Comparison of ENCODE assay signal across 27 mouse cellular contexts in genomic region chr1:23174022-23174421, GRCm38 (mm10).
DNase-seq lines count a peak whose midpoint lies in the region; ATAC-seq and TF ChIP-seq lines count a peak whose summit lies in the region.
"Had no signal": no experiment of that assay in that cellular context is flagged by ENCODE, and none has a peak within 500 bp of the region (broad histone marks: within the 10 kb centered on the region; RNA-seq: fewer than 3 reads in every experiment).

No protein-coding gene starts in this region.

- no peaks in the 10 kb centered on the region for H3K27me3 ChIP-seq in heart, embryonic 16.5 days (ENCODE audit: control insufficient read depth, insufficient read depth, low read length)
- no peaks in the 10 kb centered on the region for H3K27me3 ChIP-seq in heart, embryonic 12.5 days (replicated peaks)
- no peaks in the 10 kb centered on the region for H3K27me3 ChIP-seq in lung, postnatal 0 days (replicated peaks; ENCODE audit: insufficient read depth, low read length)
- no peaks in the 10 kb centered on the region for H3K27me3 ChIP-seq in liver, postnatal 0 days (ENCODE audit: insufficient read depth, low read length)
- H3K27me3 ChIP-seq: CH12.LX; intestine, embryonic 15.5 days; limb, embryonic 13.5 days; liver, embryonic 12.5 days; midbrain, embryonic 12.5 days; neural tube, embryonic 15.5 days; Patski had no signal

- no peak overlapping the region for H3K9ac ChIP-seq in heart, embryonic 16.5 days (ENCODE audit: low read length)
- no peak overlapping the region for H3K9ac ChIP-seq in heart, embryonic 12.5 days
- H3K9ac ChIP-seq in lung, postnatal 0 days (replicated peaks; ENCODE audit: low read depth) = no peak overlapping the region
- H3K9ac ChIP-seq in liver, postnatal 0 days (replicated peaks) = no peak overlapping the region
- H3K9ac ChIP-seq: intestine, embryonic 15.5 days; limb, embryonic 13.5 days; liver, embryonic 12.5 days; midbrain, embryonic 12.5 days; neural tube, embryonic 15.5 days had no signal

- 0 out of 2 replicates have a peak, but pooled peaks cover 1% of the 10 kb centered on the region for H3K9me3 ChIP-seq in heart, embryonic 16.5 days (replicated peaks; ENCODE audit: control insufficient read depth, low read length)
- no peaks in the 10 kb centered on the region for H3K9me3 ChIP-seq in heart, embryonic 12.5 days (replicated peaks)
- H3K9me3 ChIP-seq in lung, postnatal 0 days (ENCODE audit: low read length) = no peaks in the 10 kb centered on the region
- no peaks in the 10 kb centered on the region for H3K9me3 ChIP-seq in liver, postnatal 0 days (ENCODE audit: low read length)
- H3K9me3 ChIP-seq: forebrain, embryonic 10.5 days; intestine, embryonic 15.5 days; limb, embryonic 13.5 days; liver, embryonic 12.5 days; midbrain, embryonic 12.5 days; neural tube, embryonic 15.5 days had no signal

- H3K27ac ChIP-seq in heart, embryonic 16.5 days (ENCODE audit: low read length) = 0 out of 2 replicates have a peak overlapping the region, but pooled peaks have one; percentile 14
- H3K27ac ChIP-seq in heart, embryonic 12.5 days (ENCODE audit: poor library complexity, severe bottlenecking) = no peak overlapping the region
- H3K27ac ChIP-seq in left cerebral cortex, adult 2 months = peak overlapping the region; percentile 3; the same call in 1 of the 2 replicates
- peak overlapping the region; percentile 63; the same call in 1 of the 2 replicates for H3K27ac ChIP-seq in lung, postnatal 0 days (ENCODE audit: low read length)
- no peak overlapping the region for H3K27ac ChIP-seq in liver, postnatal 0 days (ENCODE audit: low read depth)
- H3K27ac ChIP-seq: forebrain, embryonic 10.5 days; intestine, embryonic 15.5 days; limb, embryonic 13.5 days; liver, embryonic 12.5 days; macrophage; midbrain, embryonic 12.5 days; neural tube, embryonic 15.5 days had no signal

- no peak overlapping the region for H3K4me2 ChIP-seq in heart, embryonic 16.5 days (ENCODE audit: low read depth, low read length)
- no peak overlapping the region for H3K4me2 ChIP-seq in heart, embryonic 12.5 days
- H3K4me2 ChIP-seq in lung, postnatal 0 days (replicated peaks; ENCODE audit: low read depth, low read length) = peak overlapping the region; percentile 11; the same call in 1 of the 2 replicates
- no peak overlapping the region for H3K4me2 ChIP-seq in liver, postnatal 0 days (ENCODE audit: low read depth, low read length)
- H3K4me2 ChIP-seq: heart, embryonic 11.5 days; intestine, embryonic 15.5 days; limb, embryonic 13.5 days; liver, embryonic 12.5 days; midbrain, embryonic 12.5 days; neural tube, embryonic 15.5 days had no signal

- no peak overlapping the region for H3K4me3 ChIP-seq in heart, embryonic 16.5 days (ENCODE audit: low read length)
- H3K4me3 ChIP-seq in heart, embryonic 12.5 days = no peak overlapping the region
- H3K4me3 ChIP-seq in left cerebral cortex, adult 2 months = no peak overlapping the region
- no peak overlapping the region for H3K4me3 ChIP-seq in lung, postnatal 0 days (ENCODE audit: low read depth, low read length)
- no peak overlapping the region for H3K4me3 ChIP-seq in liver, postnatal 0 days (ENCODE audit: low read depth, low read length)
- H3K4me3 ChIP-seq: forebrain, embryonic 10.5 days; intestine, embryonic 15.5 days; limb, embryonic 13.5 days; liver, embryonic 12.5 days; midbrain, embryonic 12.5 days; neural tube, embryonic 15.5 days had no signal

- intact Hi-C loops in left cerebral cortex, adult 2 months (cut with DNase I) = no loop called here

- no peak for DNase-seq in left cerebral cortex, adult 2 months (ENCODE audit: extremely low spot score in 1 of 2, low spot score in 2 of 2)
- DNase-seq in left cerebral cortex, adult 8-10 months (ENCODE audit: low spot score in 2 of 2) = no peak
- peak; percentile 63 for DNase-seq in lung, postnatal 0 days (ENCODE audit: low spot score)
- peak; percentile 35 for DNase-seq in lung, postnatal 36 days
- DNase-seq in liver, postnatal 0 days = no peak
- DNase-seq: B cell, adult 2 months; cerebellum, adult 9-11 months; gastrocnemius, postnatal 36 days; layer of hippocampus, postnatal 36 days; right cerebral cortex, adult 18-20 months; right cerebral cortex, postnatal 4 days; thymus, postnatal 14 days had no signal

- H3K36me3 ChIP-seq in heart, embryonic 16.5 days (ENCODE audit: control insufficient read depth, insufficient read depth) = no peaks in the 10 kb centered on the region
- no peaks in the 10 kb centered on the region for H3K36me3 ChIP-seq in heart, embryonic 12.5 days
- H3K36me3 ChIP-seq in lung, postnatal 0 days (ENCODE audit: insufficient read depth, low read length) = no peaks in the 10 kb centered on the region
- H3K36me3 ChIP-seq in liver, postnatal 0 days (replicated peaks; ENCODE audit: insufficient read depth, low read length) = no peaks in the 10 kb centered on the region
- H3K36me3 ChIP-seq: forebrain, embryonic 10.5 days; G1E; intestine, embryonic 15.5 days; limb, embryonic 13.5 days; liver, embryonic 12.5 days; midbrain, embryonic 12.5 days; neural tube, embryonic 15.5 days had no signal

- WGBS in heart, embryonic 16.5 days = 74% methylated on average over 11 of the region's 11 CpGs
- 71% methylated on average over 11 of the region's 11 CpGs for WGBS in heart, embryonic 12.5 days
- WGBS in lung, postnatal 0 days = 54% methylated on average over 11 of the region's 11 CpGs
- WGBS in liver, postnatal 0 days (ENCODE audit: insufficient replicate concordance) = 74% methylated on average over 11 of the region's 11 CpGs

- no peak for TF ChIP-seq EP300 in lung, postnatal 0 days (IDR thresholded peaks at IDR 0.05)
- TF ChIP-seq EP300 in liver, postnatal 0 days (IDR thresholded peaks at IDR 0.05; ENCODE audit: low read depth) = no peak

- H3K4me1 ChIP-seq in heart, embryonic 16.5 days (ENCODE audit: control insufficient read depth, insufficient read depth, low read length) = peaks cover 4% of the 10 kb centered on the region; the same call in 1 of the 2 replicates
- H3K4me1 ChIP-seq in heart, embryonic 12.5 days (replicated peaks) = 0 out of 2 replicates have a peak, but pooled peaks cover 3% of the 10 kb centered on the region
- no peaks in the 10 kb centered on the region for H3K4me1 ChIP-seq in lung, postnatal 0 days (ENCODE audit: insufficient read depth, low read depth, low read length)
- 0 out of 2 replicates have a peak, but pooled peaks cover 2% of the 10 kb centered on the region for H3K4me1 ChIP-seq in liver, postnatal 0 days (ENCODE audit: insufficient read depth)
- H3K4me1 ChIP-seq: forebrain, embryonic 10.5 days; liver, embryonic 12.5 days; midbrain, embryonic 12.5 days; neural tube, embryonic 15.5 days had no signal

- TF ChIP-seq CTCF in left cerebral cortex, adult 2 months (IDR thresholded peaks at IDR 0.05) = no peak
- no peak for TF ChIP-seq CTCF in lung, postnatal 0 days (IDR thresholded peaks at IDR 0.05)
- TF ChIP-seq CTCF in liver, postnatal 0 days (IDR thresholded peaks at IDR 0.05; ENCODE audit: low read depth) = no peak

- no peak for ATAC-seq in heart, embryonic 16.5 days (replicated peaks; ENCODE audit: extremely low read depth, insufficient read depth, low FRiP score)
- no peak for ATAC-seq in heart, embryonic 12.5 days (ENCODE audit: insufficient number of reproducible peaks, low FRiP score)
- ATAC-seq in lung, postnatal 0 days = peak; percentile 69
- ATAC-seq in liver, postnatal 0 days = no peak
- ATAC-seq: forebrain, embryonic 16.5 days; hindbrain, embryonic 16.5 days; intestine, embryonic 15.5 days; liver, embryonic 12.5 days; Patski had no signal

Comparison
In these comparisons a context has a peak if more than half of its experiments do, and no peak if none do; other contexts are left out.
1. H3K27ac ChIP-seq: peak in heart, embryonic 16.5 days (single experiment), left cerebral cortex, adult 2 months (single experiment) and lung, postnatal 0 days (single experiment); none in heart, embryonic 12.5 days (single experiment) and liver, postnatal 0 days (single experiment).
2. DNase-seq: peak in lung, postnatal 0 days (single experiment) and lung, postnatal 36 days (single experiment); none in left cerebral cortex, adult 2 months (0 of 2), left cerebral cortex, adult 8-10 months (0 of 2) and liver, postnatal 0 days (single experiment).